Mouse (Mus musculus): ENCODE measurements around the gene Gdpd2. TPM values are rescaled to one million over a fixed set of nuclear protein-coding genes. Genes with fewer than 3 reads are reported as not detected.
A peak's percentile ranks its signal among the peaks of the same experiment; 100 is the strongest.

Gene Gdpd2
- total and polyA plus RNA-seq, 3 experiments, result not detected

- Histone ChIP-seq H3K27me3 (ENCODE audit: control insufficient read depth in 1 of 2, insufficient read depth in 2 of 2, low read length in 2 of 2) (no peaks in the 10 kb centered on the region), H3K9me3 (replicated peaks; ENCODE audit: insufficient read depth, low read length) (no peaks in the 10 kb centered on the region), H3K36me3 (ENCODE audit: control insufficient read depth in 1 of 2, insufficient read depth in 2 of 2, low read length in 2 of 2) (no peaks in the 10 kb centered on the region), H3K27ac (ENCODE audit: control insufficient read depth, low read depth, low read length) (no peak overlapping the region), H3K9ac (ENCODE audit: control insufficient read depth, low read depth, low read length, poor library complexity, severe bottlenecking) (no peak overlapping the region), H3K79me2 (ENCODE audit: control insufficient read depth, insufficient read depth, low read length, poor library complexity) (no peaks in the 10 kb centered on the region), H3K4me1 (ENCODE audit: control insufficient read depth in 1 of 2, insufficient read depth in 2 of 2, low read length in 2 of 2) (no peaks in the 10 kb centered on the region), H3K4me3 (ENCODE audit: control insufficient read depth in 1 of 2, insufficient read depth in 1 of 2, low read depth in 2 of 2, low read length in 2 of 2) (no peak overlapping the region)
- TF ChIP-seq MXI1 (IDR thresholded peaks at IDR 0.05; ENCODE audit: low read depth, low read length), result no peak
- TF ChIP-seq UBTF (IDR thresholded peaks at IDR 0.05; ENCODE audit: borderline replicate concordance, insufficient read depth, low read depth, low read length), result no peak
- TF ChIP-seq HCFC1 (IDR thresholded peaks at IDR 0.05; ENCODE audit: low read depth, low read length), result no peak
- TF ChIP-seq MYB (IDR thresholded peaks at IDR 0.05; ENCODE audit: low read depth, low read length), result no peak
- DNase-seq (ENCODE audit: low read depth, low spot score), result no peak
These were observed 39.6 kb downstream of the Gdpd2 start for GRCm38 (mm10) chrX:100769281-100769680.

GRCm38 (mm10) chrX:100774341-100774811, 44.7 kb downstream of the Gdpd2 start:
- Histone ChIP-seq H3K27ac (ENCODE audit: control insufficient read depth, low read depth, low read length) (peak overlapping the region; percentile 6; the same call in 1 of the 2 replicates), H3K4me1 (ENCODE audit: control insufficient read depth in 1 of 2, insufficient read depth in 2 of 2, low read length in 2 of 2) (no peaks in the 10 kb centered on the region; a peak in 1 of 4 replicates), H3K9ac (ENCODE audit: control insufficient read depth, low read depth, low read length, poor library complexity, severe bottlenecking) (peak overlapping the region; percentile 84), H3K4me3 (ENCODE audit: control insufficient read depth in 1 of 2, insufficient read depth in 1 of 2, low read depth in 2 of 2, low read length in 2 of 2) (peak overlapping the region; percentile 85 to 91), H3K36me3 (ENCODE audit: control insufficient read depth in 1 of 2, insufficient read depth in 2 of 2, low read length in 2 of 2) (no peaks in the 10 kb centered on the region), H3K27me3 (ENCODE audit: control insufficient read depth in 1 of 2, insufficient read depth in 2 of 2, low read length in 2 of 2) (no peaks in the 10 kb centered on the region), H3K9me3 (replicated peaks; ENCODE audit: insufficient read depth, low read length) (no peaks in the 10 kb centered on the region), H3K79me2 (ENCODE audit: control insufficient read depth, insufficient read depth, low read length, poor library complexity) (no peaks in the 10 kb centered on the region; the same call in 1 of the 2 replicates)
- TF ChIP-seq RAD21 (IDR thresholded peaks at IDR 0.05; ENCODE audit: low read depth, low read length) (peak; percentile 33), JUND (IDR thresholded peaks at IDR 0.05; ENCODE audit: low read depth, low read length) (no peak), SMC3 (IDR thresholded peaks at IDR 0.05; ENCODE audit: low read depth, low read length) (peak; percentile 46), CTCF (IDR thresholded peaks at IDR 0.05 in 2 of 3, conservative IDR thresholded peaks at IDR 0.05 in 1 of 3; ENCODE audit: control insufficient read depth in 1 of 3, insufficient read depth in 1 of 3, low read depth in 2 of 3, low read length in 3 of 3, poor library complexity in 1 of 3, severe bottlenecking in 1 of 3) (peak; percentile 38 to 68 (median 57))
- DNase-seq (ENCODE audit: low read depth, low spot score), result peak; percentile 76

- H3K9ac ChIP-seq (ENCODE audit: control insufficient read depth, low read depth, low read length, poor library complexity, severe bottlenecking), result no peak overlapping the region
- no peak overlapping the region for H3K4me3 ChIP-seq (ENCODE audit: control insufficient read depth in 1 of 2, insufficient read depth in 1 of 2, low read depth in 2 of 2, low read length in 2 of 2)
- TF ChIP-seq MYB (IDR thresholded peaks at IDR 0.05; ENCODE audit: low read depth, low read length) (no peak), JUND (IDR thresholded peaks at IDR 0.05; ENCODE audit: low read depth, low read length) (no peak), GATA1 (IDR thresholded peaks at IDR 0.05; ENCODE audit: low read depth, low read length) (no peak), TCF12 (IDR thresholded peaks at IDR 0.05; ENCODE audit: low read depth, low read length) (no peak), E2F4 (IDR thresholded peaks at IDR 0.05; ENCODE audit: borderline replicate concordance, low read depth, low read length) (no peak), KAT2A (conservative IDR thresholded peaks at IDR 0.05; ENCODE audit: low read depth, low read length) (no peak), USF1 (IDR thresholded peaks at IDR 0.05; ENCODE audit: low read depth, low read length) (no peak)
These were observed 45.7 kb downstream of the Gdpd2 start for GRCm38 (mm10) chrX:100775405-100775804.

More at GRCm38 (mm10) chrX:100775405-100775804, 45.7 kb downstream of the Gdpd2 start:
- Histone ChIP-seq H3K9me3 (replicated peaks; ENCODE audit: insufficient read depth, low read length) (no peaks in the 10 kb centered on the region), H3K36me3 (ENCODE audit: control insufficient read depth in 1 of 2, insufficient read depth in 2 of 2, low read length in 2 of 2) (no peaks in the 10 kb centered on the region), H3K27ac (ENCODE audit: control insufficient read depth, low read depth, low read length) (no peak overlapping the region), H3K4me1 (ENCODE audit: control insufficient read depth in 1 of 2, insufficient read depth in 2 of 2, low read length in 2 of 2) (no peaks in the 10 kb centered on the region; a peak in 1 of 4 replicates), H3K27me3 (ENCODE audit: control insufficient read depth in 1 of 2, insufficient read depth in 2 of 2, low read length in 2 of 2) (no peaks in the 10 kb centered on the region), H3K79me2 (ENCODE audit: control insufficient read depth, insufficient read depth, low read length, poor library complexity) (no peaks in the 10 kb centered on the region; the same call in 1 of the 2 replicates)
- DNase-seq (ENCODE audit: low read depth, low spot score), result no peak
